Mouse (Mus musculus) cerebellum, adult 2 months (tissue): ENCODE data around the gene Mfsd5.

Source experiments
- CTCF ChIP-seq: fragments of 200-500 bp; IDR thresholded peaks from 2 replicates; pipeline ENCODE4 v1.5.1; 2011; ENCODE audit warnings: low read depth, mild to moderate bottlenecking, control low read depth, low read length, moderate library complexity, borderline replicate concordance; ENCODE audit not compliant: insufficient read depth
- POLR2A ChIP-seq: fragments of 200-500 bp; IDR thresholded peaks from 2 replicates; pipeline ENCODE4 v1.6.1; 2011; ENCODE audit warnings: low read length, control low read depth, borderline replicate concordance; ENCODE audit not compliant: insufficient read depth

- TF ChIP-seq POLR2A (no peak), CTCF (no peak)
These were observed 3.4 kb downstream of the Mfsd5 start for GRCm38 (mm10) chr15:102282463-102283292.
